Mouse (Mus musculus) Patski (cell line): ENCODE results near the gene 1700013H16Rik. TPM values are rescaled to one million over a fixed set of nuclear protein-coding genes. Genes with fewer than 3 reads are reported as not detected.

Experiments used
- ATAC-seq: fragments of 100-300 bp; one replicate; pipeline ENCODE4 v1.8.0; 2021
- CTCF ChIA-PET: fragments of 350-600 bp; sonication (Branson Sonifier 250); formaldehyde crosslinking; loops from one replicate; lab custom pipeline; 2022; ENCODE audit warnings: inconsistent platforms; lab: Charles Lee
- POLR2A ChIA-PET: fragments of 350-600 bp; sonication (Branson Sonifier 250); formaldehyde crosslinking; loops from one replicate; lab custom pipeline; 2022; ENCODE audit warnings: antibody characterized with exemption, inconsistent platforms; lab: Charles Lee
- DNase-seq: peaks from one replicate; pipeline ENCODE4 v3.0.0-alpha.2; 2011; ENCODE audit warnings: low read depth, low spot score
- H3K27me3 ChIP-seq: fragments of 371-371 bp; one replicate; pipeline ENCODE4 v1.5.1; 2021
- CTCF ChIP-seq: fragments of 100-300 bp; IDR thresholded peaks from one replicate; pipeline ENCODE4 v1.5.1; 2021
- in situ Hi-C: fragments of 300-500 bp; cut with MboI; formaldehyde crosslinking; loops from 3 replicates; pipeline ENCODE4 v1.11.1; 2018; ENCODE audit warnings: low pct_unique_long_range_greater_than_20kb, mixed read lengths
- polyA plus RNA-seq: library from polyadenylated mRNA; unstranded; gene quantifications from one replicate; pipeline ENCODE4 v1.2.3, GENCODE M21; 2021

The 1700013H16Rik gene
- polyA plus RNA-seq, 1 experiment from 2014 or later = not detected

GRCm38 (mm10) chrX:53694008-53694777 is 63.4 kb downstream of the 1700013H16Rik start:
- CTCF ChIA-PET = no interaction called here
- peaks cover 17% of the 10 kb centered on the region for H3K27me3 ChIP-seq
- in situ Hi-C loops = no loop called here
- DNase-seq = no peak
- POLR2A ChIA-PET = no interaction called here
- no peak for ATAC-seq
- TF ChIP-seq CTCF = no peak

- ATAC-seq (no peak), DNase-seq (no peak)
- ChIA-PET POLR2A (no interaction called here), CTCF (no interaction called here)
- peaks cover 11% of the 10 kb centered on the region for H3K27me3 ChIP-seq
- in situ Hi-C loops = no loop called here
- TF ChIP-seq CTCF = no peak
Observed at GRCm38 (mm10) chrX:53693141-53693540, 64.5 kb downstream of the 1700013H16Rik start.

Other genes with a start within 250 kb of the 1700013H16Rik start
- 0.22 TPM for gene Rtl8c, start 149.8 kb downstream of the 1700013H16Rik start, polyA plus RNA-seq
- not detected for gene Gm14597, start 148.9 kb downstream of the 1700013H16Rik start, polyA plus RNA-seq
- gene Rtl8a, start 114.1 kb downstream of the 1700013H16Rik start, polyA plus RNA-seq = 74.9 TPM
- gene Rtl8b, start 87.4 kb downstream of the 1700013H16Rik start, polyA plus RNA-seq = 29.4 TPM
- gene 4930502E18Rik, start 33.0 kb downstream of the 1700013H16Rik start, polyA plus RNA-seq = not detected
- not detected for gene Zfp36l3, start 18.6 kb upstream of the 1700013H16Rik start, polyA plus RNA-seq
- gene Xlr, start 39.9 kb upstream of the 1700013H16Rik start, polyA plus RNA-seq = 1.5 TPM